Mouse (Mus musculus): ENCODE results near the gene Ecm1. TPM values are rescaled to one million over a fixed set of nuclear protein-coding genes. Genes with fewer than 3 reads are reported as not detected.
"Not testable (repeated sequence)": the region's sequence is repeated elsewhere in the genome, so short reads cannot be mapped to it uniquely, and the experiment has no call there.

Gene Ecm1
- polyA plus RNA-seq, 1 experiment, result 0.59 TPM

GRCm38 (mm10) chr3:95696360-95696759 is 43.0 kb downstream of the Ecm1 start:
- no peaks in the 10 kb centered on the region for H3K9me3 ChIP-seq (ENCODE audit: control insufficient read depth, low read length)
- H3K36me3 ChIP-seq (ENCODE audit: control insufficient read depth), result no peaks in the 10 kb centered on the region
- no peak overlapping the region for H3K4me3 ChIP-seq (replicated peaks)
- no peak for TF ChIP-seq TAL1 (IDR thresholded peaks at IDR 0.05; ENCODE audit: low read length)
- no peak for TF ChIP-seq GATA1 (IDR thresholded peaks at IDR 0.05; ENCODE audit: low read length)
- peaks cover 4% of the 10 kb centered on the region; the same call in 1 of the 2 replicates for H3K27me3 ChIP-seq (ENCODE audit: control insufficient read depth)
- H3K4me1 ChIP-seq (ENCODE audit: control insufficient read depth), result peaks cover 13% of the 10 kb centered on the region; the same call in 1 of the 2 replicates

- peaks cover 13% of the 10 kb centered on the region; the same call in 1 of the 2 replicates for H3K4me1 ChIP-seq (ENCODE audit: control insufficient read depth)
- no peak overlapping the region for H3K4me3 ChIP-seq (replicated peaks)
- no peak for TF ChIP-seq TAL1 (IDR thresholded peaks at IDR 0.05; ENCODE audit: low read length)
- no peak for TF ChIP-seq GATA1 (IDR thresholded peaks at IDR 0.05; ENCODE audit: low read length)
- H3K27me3 ChIP-seq (ENCODE audit: control insufficient read depth), result peaks cover 3% of the 10 kb centered on the region; the same call in 1 of the 2 replicates
- no peaks in the 10 kb centered on the region for H3K36me3 ChIP-seq (ENCODE audit: control insufficient read depth)
- no peaks in the 10 kb centered on the region for H3K9me3 ChIP-seq (ENCODE audit: control insufficient read depth, low read length)
Measured at GRCm38 (mm10) chr3:95695796-95696195, 43.6 kb downstream of the Ecm1 start.

- no peaks in the 10 kb centered on the region for H3K36me3 ChIP-seq (ENCODE audit: control insufficient read depth)
- H3K4me1 ChIP-seq (ENCODE audit: control insufficient read depth), result peaks cover 10% of the 10 kb centered on the region; the same call in 1 of the 2 replicates
- no peaks in the 10 kb centered on the region; the same call in 1 of the 2 replicates for H3K27me3 ChIP-seq (ENCODE audit: control insufficient read depth)
- H3K4me3 ChIP-seq (replicated peaks), result no peak overlapping the region
- TF ChIP-seq TAL1 (IDR thresholded peaks at IDR 0.05; ENCODE audit: low read length), result no peak
- no peak for TF ChIP-seq GATA1 (IDR thresholded peaks at IDR 0.05; ENCODE audit: low read length)
- H3K9me3 ChIP-seq (ENCODE audit: control insufficient read depth, low read length), result no peaks in the 10 kb centered on the region
Measured at GRCm38 (mm10) chr3:95694808-95695703, 44.3 kb downstream of the Ecm1 start.

DNA sequence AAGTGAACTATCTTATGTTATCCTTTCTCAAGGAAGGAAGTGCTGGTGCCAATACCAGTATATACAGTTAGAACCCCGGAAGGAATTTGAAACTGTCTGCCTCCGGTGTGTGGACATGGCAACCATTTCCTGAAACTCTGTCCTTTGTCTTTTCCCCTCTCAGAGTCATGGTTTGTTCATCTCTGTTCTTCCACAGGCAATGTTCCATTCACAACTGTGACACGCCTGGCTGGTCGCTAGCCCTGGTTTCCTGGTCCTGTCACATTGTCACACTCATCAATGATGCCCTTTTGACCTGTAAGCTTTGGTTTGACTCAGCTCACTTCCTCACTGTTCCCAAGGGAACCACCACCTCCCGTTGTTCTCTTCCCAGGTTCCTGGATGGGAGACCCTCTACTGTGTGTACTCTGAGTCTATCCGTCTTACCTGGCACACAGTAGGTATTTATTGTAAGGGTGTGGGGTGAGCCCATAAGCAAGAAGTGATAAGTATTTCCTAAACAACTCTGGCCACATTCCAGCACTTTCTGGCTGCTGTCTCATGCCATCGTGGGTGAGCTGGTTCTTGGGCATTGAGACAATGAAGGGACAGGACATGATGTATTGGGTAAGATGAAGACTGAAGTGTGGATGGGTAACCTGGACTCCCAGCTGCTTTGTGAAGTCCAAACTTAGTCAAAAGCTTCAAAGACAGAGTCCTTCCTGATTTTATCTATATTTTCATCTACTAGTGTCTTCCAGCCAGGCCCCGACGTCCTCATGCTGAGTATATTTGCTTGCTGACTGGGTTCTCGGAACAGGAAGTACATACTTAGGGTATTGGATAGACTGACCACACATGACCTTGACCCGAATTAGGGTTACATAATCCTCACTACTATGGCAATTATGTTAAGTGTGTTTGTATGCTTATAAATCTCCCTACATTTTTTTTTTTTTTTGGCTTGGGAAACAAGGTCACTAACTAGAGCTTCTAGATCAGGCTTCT is 45.3 kb downstream of the Ecm1 start:
- H3K4me3 ChIP-seq (replicated peaks), result no peak overlapping the region
- H3K27me3 ChIP-seq (ENCODE audit: control insufficient read depth), result no peaks in the 10 kb centered on the region
- TF ChIP-seq GATA1 (IDR thresholded peaks at IDR 0.05; ENCODE audit: low read length), result no peak
- no peak for TF ChIP-seq TAL1 (IDR thresholded peaks at IDR 0.05; ENCODE audit: low read length)
- H3K36me3 ChIP-seq (ENCODE audit: control insufficient read depth), result no peaks in the 10 kb centered on the region
- H3K9me3 ChIP-seq (ENCODE audit: control insufficient read depth, low read length), result no peaks in the 10 kb centered on the region
- peaks cover 12% of the 10 kb centered on the region; the same call in 1 of the 2 replicates for H3K4me1 ChIP-seq (ENCODE audit: control insufficient read depth)

DNA sequence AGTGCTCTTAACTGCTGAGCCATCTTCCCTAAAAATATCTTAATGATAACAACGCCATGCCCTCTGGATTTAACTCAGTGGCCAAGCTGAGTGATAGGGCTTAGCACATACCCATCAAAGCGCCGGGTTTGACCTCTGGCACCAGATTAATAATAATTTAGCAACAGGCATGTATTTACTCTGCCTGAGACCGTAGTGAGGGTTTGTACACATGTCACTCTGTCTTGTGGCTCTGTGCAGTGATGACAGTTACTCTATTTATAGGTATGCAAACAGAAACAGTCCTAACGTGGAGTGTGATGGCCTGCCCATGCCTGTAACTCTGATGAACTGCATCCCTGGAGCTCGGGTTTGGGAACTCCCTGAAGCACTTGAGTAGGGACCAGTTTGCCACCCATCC is 46.7 kb downstream of the Ecm1 start:
- no peak overlapping the region for H3K4me3 ChIP-seq (replicated peaks)
- H3K27me3 ChIP-seq (ENCODE audit: control insufficient read depth), result peaks cover 10% of the 10 kb centered on the region
- H3K4me1 ChIP-seq (ENCODE audit: control insufficient read depth), result peaks cover 17% of the 10 kb centered on the region
- TF ChIP-seq GATA1 (IDR thresholded peaks at IDR 0.05; ENCODE audit: low read length) (no peak), TAL1 (IDR thresholded peaks at IDR 0.05; ENCODE audit: low read length) (no peak)
- H3K36me3 ChIP-seq (ENCODE audit: control insufficient read depth), result no peaks in the 10 kb centered on the region
- H3K9me3 ChIP-seq (ENCODE audit: control insufficient read depth, low read length), result no peaks in the 10 kb centered on the region

DNA sequence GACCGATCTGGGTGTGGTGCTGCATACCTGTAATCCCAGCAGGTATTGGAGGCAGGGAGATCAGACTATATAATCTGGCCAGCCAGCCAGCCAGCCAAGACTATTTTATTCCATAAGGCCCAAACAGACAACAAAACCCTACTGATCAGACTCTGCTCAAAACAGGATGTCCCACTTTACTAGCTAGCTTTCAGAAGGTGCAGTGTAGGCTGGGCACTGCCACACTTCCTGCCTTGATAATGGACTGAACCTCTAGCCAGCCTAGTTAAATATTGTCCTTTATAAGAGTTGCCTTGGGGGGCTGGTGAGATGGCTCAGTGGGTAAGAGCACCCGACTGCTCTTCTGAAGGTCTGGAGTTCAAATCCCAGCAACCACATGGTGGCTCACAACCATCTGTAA is 48.8 kb downstream of the Ecm1 start:
- H3K36me3 ChIP-seq (ENCODE audit: control insufficient read depth); H3K9me3 ChIP-seq (ENCODE audit: control insufficient read depth, low read length); H3K4me3 ChIP-seq (replicated peaks): not testable (repeated sequence)
- H3K27me3 ChIP-seq (ENCODE audit: control insufficient read depth), result peaks cover 31% of the 10 kb centered on the region
- H3K4me1 ChIP-seq (ENCODE audit: control insufficient read depth), result peaks cover 26% of the 10 kb centered on the region

GRCm38 (mm10) chr3:95689940-95690339 is 49.4 kb downstream of the Ecm1 start:
- no peak for TF ChIP-seq TAL1 (IDR thresholded peaks at IDR 0.05; ENCODE audit: low read length)
- no peak for TF ChIP-seq GATA1 (IDR thresholded peaks at IDR 0.05; ENCODE audit: low read length)
- no peaks in the 10 kb centered on the region for H3K36me3 ChIP-seq (ENCODE audit: control insufficient read depth)
- no peaks in the 10 kb centered on the region for H3K9me3 ChIP-seq (ENCODE audit: control insufficient read depth, low read length)
- no peak overlapping the region for H3K4me3 ChIP-seq (replicated peaks)
- H3K4me1 ChIP-seq (ENCODE audit: control insufficient read depth), result peaks cover 26% of the 10 kb centered on the region
- peaks cover 36% of the 10 kb centered on the region for H3K27me3 ChIP-seq (ENCODE audit: control insufficient read depth)

DNA sequence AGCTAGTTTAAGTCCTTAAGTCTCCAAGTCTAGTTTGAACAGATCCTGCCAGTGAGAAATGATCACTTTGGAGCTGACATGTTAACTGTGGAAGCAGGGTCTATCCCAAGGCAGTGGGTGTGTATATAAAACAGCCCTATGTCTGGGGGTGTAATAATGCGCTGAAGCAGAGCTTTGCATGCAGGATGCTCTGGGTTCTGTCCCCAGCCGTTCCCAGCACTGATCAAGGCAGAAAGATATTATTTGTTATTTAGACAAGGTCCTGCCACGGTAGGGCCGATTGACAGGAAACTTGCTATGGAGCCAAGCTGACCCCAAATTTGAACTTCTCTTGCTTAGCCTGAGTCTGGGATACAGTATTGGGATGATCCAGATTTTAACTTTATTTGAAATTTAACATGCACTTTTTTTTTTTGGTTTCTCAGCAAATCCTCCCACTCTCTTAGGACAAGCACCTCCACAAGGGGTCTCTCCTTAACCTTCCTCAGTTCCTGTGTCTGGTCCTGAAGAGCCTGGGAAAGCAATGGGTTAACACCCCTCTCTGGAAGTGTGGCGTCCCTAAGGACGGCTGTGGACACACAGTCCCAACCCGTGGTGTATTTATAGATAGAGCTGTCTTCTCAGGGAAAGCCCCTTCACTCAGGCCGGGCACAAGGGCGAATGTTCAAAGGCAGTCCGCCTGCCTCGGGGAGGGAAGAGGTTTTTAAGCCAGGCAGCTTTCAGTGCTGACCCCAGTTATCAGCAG is 50.0 kb downstream of the Ecm1 start:
- Histone ChIP-seq H3K4me1 (ENCODE audit: control insufficient read depth) (peaks cover 28% of the 10 kb centered on the region), H3K36me3 (ENCODE audit: control insufficient read depth) (no peaks in the 10 kb centered on the region), H3K4me3 (replicated peaks) (no peak overlapping the region)

More for the DNA sequence above, 50.0 kb downstream of the Ecm1 start:
- H3K9me3 ChIP-seq (ENCODE audit: control insufficient read depth, low read length), result no peaks in the 10 kb centered on the region
- TF ChIP-seq TAL1 (IDR thresholded peaks at IDR 0.05; ENCODE audit: low read length) (no peak), GATA1 (IDR thresholded peaks at IDR 0.05; ENCODE audit: low read length) (no peak)
- peaks cover 38% of the 10 kb centered on the region for H3K27me3 ChIP-seq (ENCODE audit: control insufficient read depth)

Measured in erythroblast, embryonic 14.5 days (primary cell).